Mouse (Mus musculus) CH12.LX (cell line): ENCODE data around the gene U2af1. TPM values are rescaled to one million over a fixed set of nuclear protein-coding genes. Genes with fewer than 3 reads are reported as not detected.

Experiments
- DNase-seq: peaks from one replicate; pipeline ENCODE4 v3.0.0-alpha.2; 2013; ENCODE audit errors: extremely low read depth
- H3K27ac ChIP-seq: 2 replicates; pipeline ENCODE4 v1.5.1; 2012; ENCODE audit warnings: low read depth, mild to moderate bottlenecking, control low read depth, moderate library complexity; ENCODE audit not compliant: insufficient read depth
- H3K27me3 ChIP-seq: replicated peaks from 2 replicates; pipeline ENCODE3; 2012; ENCODE audit warnings: inconsistent platforms
- H3K36me3 ChIP-seq, 2 experiments: replicated peaks in 1 of 2; 2 replicates each; pipeline versions ENCODE3 to v1.6.1; 2012; ENCODE audit warnings: inconsistent platforms in 1 of 2, low read length in 1 of 2, mild to moderate bottlenecking in 1 of 2, mixed read lengths in 1 of 2, moderate library complexity in 1 of 2; ENCODE audit not compliant: control insufficient read depth in 1 of 2, insufficient read depth in 1 of 2
- H3K4me1 ChIP-seq, 2 experiments: 2 replicates each; pipeline ENCODE4 v1.6.1; 2012; ENCODE audit warnings: inconsistent platforms in 1 of 2, moderate library complexity in 1 of 2; ENCODE audit not compliant: insufficient read depth in 2 of 2, control insufficient read depth in 1 of 2
- H3K4me2 ChIP-seq: 2 replicates; pipeline ENCODE4 v1.6.1; 2012; ENCODE audit warnings: low read depth, mild to moderate bottlenecking, control low read depth; ENCODE audit not compliant: poor library complexity, insufficient read depth, severe bottlenecking
- H3K4me3 ChIP-seq, 3 experiments: fragments of 150-350 bp in 1 of 3; sonication (generic) in 1 of 3; replicated peaks in 1 of 3; 2 replicates each; pipeline versions ENCODE3 to v1.5.1; 2011 to 2012; ENCODE audit warnings: low read depth in 2 of 3, low read length in 2 of 3, mild to moderate bottlenecking in 2 of 3, moderate library complexity in 2 of 3, control low read depth in 1 of 3, improper control_type of control experiment in 1 of 3, inconsistent platforms in 1 of 3, mixed read lengths in 1 of 3; ENCODE audit not compliant: poor library complexity in 1 of 3
- H3K79me2 ChIP-seq: replicated peaks from 2 replicates; pipeline ENCODE4 v1.6.1; 2012; ENCODE audit warnings: mild to moderate bottlenecking, moderate library complexity; ENCODE audit not compliant: control insufficient read depth, poor library complexity, insufficient read depth, severe bottlenecking; ENCODE audit errors: extremely low read depth
- H3K9ac ChIP-seq: 2 replicates; pipeline ENCODE4 v1.6.1; 2012; ENCODE audit warnings: low read depth, mild to moderate bottlenecking, control low read depth, moderate library complexity; ENCODE audit not compliant: insufficient read depth
- H3K9me3 ChIP-seq: replicated peaks from 2 replicates; pipeline ENCODE3; 2012; ENCODE audit warnings: low read length, inconsistent platforms, mixed read lengths
- CHD2 ChIP-seq: IDR thresholded peaks from 2 replicates; pipeline ENCODE4 v1.6.1; 2011; ENCODE audit warnings: low read length, improper control_type of control experiment
- CTCF ChIP-seq, 2 experiments: IDR thresholded peaks in 1 of 2; conservative IDR thresholded peaks in 1 of 2; 2 replicates each; pipeline ENCODE4 v1.5.1; 2011 to 2012; ENCODE audit warnings: low read depth in 2 of 2, low read length in 2 of 2, improper control_type of control experiment in 1 of 2, inconsistent platforms in 1 of 2, mild to moderate bottlenecking in 1 of 2, moderate library complexity in 1 of 2
- E2F4 ChIP-seq: IDR thresholded peaks from 2 replicates; pipeline ENCODE4 v1.6.1; 2011; ENCODE audit warnings: low read depth, low read length, improper control_type of control experiment; ENCODE audit not compliant: insufficient replicate concordance
- ETS1 ChIP-seq: conservative IDR thresholded peaks from 2 replicates; pipeline ENCODE4 v1.6.1; 2012; ENCODE audit warnings: low read depth, mild to moderate bottlenecking, inconsistent platforms, low read length, improper control_type of control experiment, moderate library complexity
- GABPA ChIP-seq: IDR thresholded peaks from 2 replicates; pipeline ENCODE4 v1.6.1; 2012; ENCODE audit warnings: low read depth, low read length, improper control_type of control experiment, inconsistent platforms; ENCODE audit not compliant: insufficient replicate concordance
- JUN ChIP-seq: IDR thresholded peaks from 2 replicates; pipeline ENCODE4 v1.6.1; 2011; ENCODE audit warnings: low read depth, mild to moderate bottlenecking, low read length, improper control_type of control experiment, moderate library complexity; ENCODE audit not compliant: insufficient read depth
- JUND ChIP-seq: conservative IDR thresholded peaks from 2 replicates; pipeline ENCODE4 v1.6.1; 2011; ENCODE audit warnings: low read depth, low read length, improper control_type of control experiment
- MAZ ChIP-seq: IDR thresholded peaks from 2 replicates; pipeline ENCODE4 v1.6.1; 2012; ENCODE audit warnings: low read depth, mild to moderate bottlenecking, inconsistent platforms, low read length, improper control_type of control experiment, moderate library complexity
- MEF2A ChIP-seq: IDR thresholded peaks from 2 replicates; pipeline ENCODE4 v1.6.1; 2014; ENCODE audit warnings: low read depth, mild to moderate bottlenecking, inconsistent platforms, low read length, improper control_type of control experiment, borderline replicate concordance
- NELFE ChIP-seq: IDR thresholded peaks from 2 replicates; pipeline ENCODE4 v1.6.1; 2011; ENCODE audit warnings: low read depth, low read length, improper control_type of control experiment
- NRF1 ChIP-seq: IDR thresholded peaks from 2 replicates; pipeline ENCODE4 v1.6.1; 2014; ENCODE audit warnings: low read depth, mild to moderate bottlenecking, inconsistent platforms, low read length, improper control_type of control experiment, moderate library complexity
- PAX5 ChIP-seq: IDR thresholded peaks from 2 replicates; pipeline ENCODE4 v1.6.1; 2012; ENCODE audit warnings: low read length, inconsistent platforms, mixed read lengths
- POLR2A ChIP-seq: IDR thresholded peaks from 2 replicates; pipeline ENCODE4 v1.6.1; 2011; ENCODE audit warnings: low read depth, mild to moderate bottlenecking, improper control_type of control experiment, low read length
- POLR2AphosphoS2 ChIP-seq: IDR thresholded peaks from 2 replicates; pipeline ENCODE4 v1.6.1; 2011; ENCODE audit warnings: low read depth, low read length, improper control_type of control experiment
- RAD21 ChIP-seq: IDR thresholded peaks from 2 replicates; pipeline ENCODE4 v1.6.1; 2011; ENCODE audit warnings: low read depth, mild to moderate bottlenecking, low read length, improper control_type of control experiment, moderate library complexity
- SIN3A ChIP-seq: IDR thresholded peaks from 2 replicates; pipeline ENCODE4 v1.6.1; 2012; ENCODE audit warnings: low read length, improper control_type of control experiment, inconsistent platforms
- SMC3 ChIP-seq: IDR thresholded peaks from 2 replicates; pipeline ENCODE4 v1.6.1; 2011; ENCODE audit warnings: low read depth, low read length, improper control_type of control experiment
- UBTF ChIP-seq: IDR thresholded peaks from 2 replicates; pipeline ENCODE4 v1.6.1; 2012; ENCODE audit warnings: low read depth, mild to moderate bottlenecking, inconsistent platforms, low read length, improper control_type of control experiment, moderate library complexity
- USF1 ChIP-seq: IDR thresholded peaks from 2 replicates; pipeline ENCODE4 v1.6.1; 2014; ENCODE audit warnings: low read depth, mild to moderate bottlenecking, inconsistent platforms, low read length, improper control_type of control experiment
- ZKSCAN1 ChIP-seq: IDR thresholded peaks from 2 replicates; pipeline ENCODE4 v1.6.1; 2012; ENCODE audit warnings: low read depth, inconsistent platforms, low read length, improper control_type of control experiment, borderline replicate concordance
- dilution Hi-C: fragments of 300-500 bp; cut with MboI; formaldehyde crosslinking; loops from 2 replicates; pipeline ENCODE4 v1.14.3; 2020; ENCODE audit warnings: low sequenced_read_pairs; ENCODE audit not compliant: extremely low pct_unique_long_range_greater_than_20kb, extremely low pct_ligation_motif_present
- in situ Hi-C: fragments of 300-500 bp; cut with MboI; formaldehyde crosslinking; loops from 3 replicates; pipeline ENCODE4 v1.14.3; 2019; ENCODE audit warnings: low sequenced_read_pairs, low pct_ligation_motif_present, low pct_unique_long_range_greater_than_20kb, mixed read lengths
- polyA plus RNA-seq: library from polyadenylated mRNA; unstranded; fragments of >175 nt; gene quantifications from 2 replicates; pipeline ENCODE4 v1.2.1, GENCODE M21; 2012; ENCODE audit warnings: low read depth; ENCODE audit not compliant: insufficient read length
- total RNA-seq, 2 experiments: library from RNA; depleted of rRNA; stranded (reverse); fragments of 300-350 nt in 1 of 2; fragments of >200 nt in 1 of 2; gene quantifications; 2 replicates each; pipeline ENCODE4 v1.2.3; 2012 to 2014

U2af1 gene
- total and polyA plus RNA-seq, 3 experiments: 141 to 391 (median 269) TPM

DNA sequence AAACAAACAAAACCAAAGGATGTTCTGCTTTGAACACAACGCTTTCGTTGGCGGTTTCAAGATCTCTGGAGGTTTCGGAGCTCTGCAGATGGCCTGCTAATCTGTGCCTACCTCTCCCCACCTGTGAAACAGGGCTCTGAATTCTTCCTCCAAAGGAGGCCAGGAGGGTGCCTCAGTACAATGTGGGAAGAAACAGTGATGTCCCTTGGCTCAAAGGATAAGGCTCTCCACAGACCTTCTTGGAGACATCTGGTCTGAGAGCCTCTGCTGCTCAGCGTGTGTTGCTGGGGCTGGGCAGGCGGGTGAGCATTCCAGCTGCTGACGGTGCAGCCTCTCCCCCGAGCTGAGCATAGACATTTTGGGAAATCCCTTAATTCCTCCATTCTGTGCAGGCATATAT is 18.8 kb upstream of the U2af1 start, which contains the start of gene Cryaa:
TSS of gene Cryaa (plus strand) at position 301 of the 400 bp plus-strand sequence.
- H3K27me3 ChIP-seq: peaks cover 29% of the 10 kb centered on the region

DNA sequence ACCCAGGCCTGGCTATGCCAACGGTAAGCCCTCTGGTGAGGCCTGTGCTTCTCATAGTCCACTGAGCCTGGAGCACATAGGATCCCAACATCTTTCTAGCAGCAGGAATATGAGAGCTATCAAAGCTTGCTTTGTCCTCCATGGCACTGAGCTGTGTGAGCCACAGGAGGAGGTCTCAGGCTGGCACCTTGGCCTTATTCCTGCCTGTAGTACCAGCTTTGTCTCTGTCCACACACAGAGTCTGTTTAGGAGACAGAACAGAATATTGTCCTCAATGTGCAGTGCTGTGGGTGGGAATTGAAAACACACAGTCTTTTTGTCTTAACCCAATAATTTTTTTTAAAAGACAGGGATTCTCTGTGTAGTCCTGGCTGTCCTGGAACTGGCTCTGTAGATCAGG is 15.7 kb upstream of the U2af1 start:
- no peak for DNase-seq
- Histone ChIP-seq H3K4me2 (no peak overlapping the region), H3K27ac (no peak overlapping the region), H3K4me1 (peaks cover 0 to 11% of the 10 kb centered on the region in 2 experiments; a peak in 3 of 4 replicates), H3K27me3 (peaks cover 24% of the 10 kb centered on the region), H3K9me3 (no peaks in the 10 kb centered on the region)
- in situ Hi-C loops: no loop called here
- no peak for TF ChIP-seq ETS1
- no peak for TF ChIP-seq JUN
- TF ChIP-seq SMC3: no peak
- TF ChIP-seq NRF1: no peak
- no peak for TF ChIP-seq E2F4
- no peak for TF ChIP-seq SIN3A
- no peak for TF ChIP-seq USF1
- no peak for TF ChIP-seq MAZ
- TF ChIP-seq, all 38 proteins: peak for 0
- no peak overlapping the region for H3K4me3 ChIP-seq
- no peak overlapping the region for H3K9ac ChIP-seq
- H3K79me2 ChIP-seq: no peaks in the 10 kb centered on the region
- H3K36me3 ChIP-seq: no peaks in the 10 kb centered on the region
- dilution Hi-C loops: no loop called here

More for the DNA sequence above, 18.8 kb upstream of the U2af1 start, which contains the start of gene Cryaa:
- H3K27ac ChIP-seq: no peak within 1 kb of the TSS
- peaks cover 17 to 25% of the 10 kb centered on the region in 2 experiments for H3K4me1 ChIP-seq
- H3K4me2 ChIP-seq: peak within 1 kb of the TSS; percentile 13; the same call in 1 of the 2 replicates
- TF ChIP-seq NELFE (no peak), PAX5 (no peak), UBTF (no peak)
- no peaks in the 10 kb centered on the region for H3K79me2 ChIP-seq
- no peaks in the 10 kb centered on the region for H3K36me3 ChIP-seq
- H3K9ac ChIP-seq: no peak within 1 kb of the TSS
- no peak within 1 kb of the TSS for H3K4me3 ChIP-seq
- DNase-seq: no peak
- in situ Hi-C loops (no loop called here), dilution Hi-C loops (no loop called here)
- no peaks in the 10 kb centered on the region for H3K9me3 ChIP-seq

DNA sequence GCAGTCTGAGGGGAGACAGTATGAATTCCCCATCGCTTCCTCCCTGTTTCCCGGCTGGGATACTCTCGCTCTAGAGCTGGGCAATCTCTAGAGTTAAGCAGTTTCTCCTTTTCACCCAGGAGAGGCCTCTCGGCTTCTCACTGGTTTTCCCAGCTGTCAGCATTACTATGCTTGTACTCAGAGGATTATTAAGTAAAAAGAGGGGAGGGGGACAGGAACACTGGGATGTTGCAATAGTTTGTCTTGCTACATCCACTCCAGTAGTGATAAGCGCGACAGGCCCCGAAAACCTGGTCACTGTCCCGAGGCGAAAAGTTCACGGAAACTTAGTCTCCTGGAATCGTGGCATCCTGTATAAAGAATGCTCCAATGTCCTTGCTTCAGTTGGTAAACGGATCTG is 13.6 kb upstream of the U2af1 start:
- in situ Hi-C loops: no loop called here
- H3K79me2 ChIP-seq: no peaks in the 10 kb centered on the region
- H3K36me3 ChIP-seq: no peaks in the 10 kb centered on the region
- H3K27me3 ChIP-seq: peaks cover 4% of the 10 kb centered on the region
- dilution Hi-C loops: no loop called here
- TF ChIP-seq ZKSCAN1 (no peak), JUND (no peak), RAD21 (no peak), NELFE (no peak), POLR2A (no peak), POLR2AphosphoS2 (no peak), SMC3 (no peak), MEF2A (no peak), E2F4 (no peak), CHD2 (no peak), CTCF (conservative IDR thresholded peaks at IDR 0.05 in 1 of 2, IDR thresholded peaks at IDR 0.05 in 1 of 2; ENCODE audit: low read depth in 2 of 2, low read length in 2 of 2) (no peak), GABPA (no peak)
- H3K4me2 ChIP-seq: no peak overlapping the region
- H3K27ac ChIP-seq: no peak overlapping the region
- no peak overlapping the region for H3K4me3 ChIP-seq
- DNase-seq: no peak
- H3K4me1 ChIP-seq: peaks cover 6 to 8% of the 10 kb centered on the region in 2 experiments
- H3K9me3 ChIP-seq: no peaks in the 10 kb centered on the region
- H3K9ac ChIP-seq: no peak overlapping the region
